Mouse (Mus musculus) heart, adult 2 months (tissue): ENCODE measurements at regions not wholly inside any gene's neighbourhood (a gene's known extent, or its start where the extent isn't known, plus 50 kb on each side); places are given as distances from the start of the nearest gene placed in this dataset.

ENCODE experiments used
- DNase-seq, 2 experiments: peaks; one replicate each; pipeline ENCODE4 v3.0.0; 2021
- H3K27ac ChIP-seq: fragments of 200-600 bp; 2 replicates; pipeline ENCODE4 v1.8.1; 2022
- H3K27me3 ChIP-seq: fragments of 200-500 bp; 2 replicates; pipeline ENCODE4 v1.6.1; 2012; ENCODE audit warnings: mild to moderate bottlenecking, low read length, inconsistent platforms, mixed read lengths; ENCODE audit not compliant: control insufficient read depth, insufficient read depth
- H3K36me3 ChIP-seq: fragments of 200-500 bp; 2 replicates; pipeline ENCODE4 v1.6.1; 2012; ENCODE audit warnings: low read length, inconsistent platforms; ENCODE audit not compliant: control insufficient read depth, insufficient read depth
- H3K4me1 ChIP-seq: fragments of 200-500 bp; 2 replicates; pipeline ENCODE4 v1.6.1; 2011; ENCODE audit warnings: low read length; ENCODE audit not compliant: control insufficient read depth, insufficient read depth
- H3K4me3 ChIP-seq: fragments of 200-600 bp; 2 replicates; pipeline ENCODE4 v1.8.1; 2022
- H3K79me2 ChIP-seq: fragments of 200-500 bp; replicated peaks from 2 replicates; pipeline ENCODE4 v1.6.1; 2012; ENCODE audit warnings: mild to moderate bottlenecking, inconsistent platforms, low read length, moderate library complexity, mixed read lengths; ENCODE audit not compliant: control insufficient read depth, insufficient read depth
- H3K9ac ChIP-seq: fragments of 200-500 bp; 2 replicates; pipeline ENCODE4 v1.6.1; 2012; ENCODE audit warnings: low read depth, mild to moderate bottlenecking, control low read depth, inconsistent platforms, low read length, mixed read lengths
- CTCF ChIP-seq: fragments of 200-600 bp; IDR thresholded peaks from 2 replicates; pipeline ENCODE4 v1.8.1; 2022; ENCODE audit warnings: antibody characterized with exemption, mild to moderate bottlenecking, moderate library complexity
- EP300 ChIP-seq: fragments of 200-500 bp; IDR thresholded peaks from 2 replicates; pipeline ENCODE4 v1.6.1; 2011; ENCODE audit warnings: low read depth, low read length, control low read depth; ENCODE audit not compliant: insufficient read depth
- POLR2A ChIP-seq: fragments of 200-500 bp; IDR thresholded peaks from 2 replicates; pipeline ENCODE4 v1.6.1; 2011; ENCODE audit warnings: mild to moderate bottlenecking, low read depth, low read length, control low read depth; ENCODE audit not compliant: insufficient read depth
- WGBS: fragments of 180-500 bp; shearing (Covaris S2); methylation state at CpG from one replicate; pipeline ENCODE4 v1.1.7; 2018; 5-methylcytosine and 5-hydroxymethylcytosine counted together
- intact Hi-C: fragments of 180-260 bp; cut with DNase I; formaldehyde crosslinking; loops from one replicate; pipeline ENCODE4 v1.15.1; 2025

DNA sequence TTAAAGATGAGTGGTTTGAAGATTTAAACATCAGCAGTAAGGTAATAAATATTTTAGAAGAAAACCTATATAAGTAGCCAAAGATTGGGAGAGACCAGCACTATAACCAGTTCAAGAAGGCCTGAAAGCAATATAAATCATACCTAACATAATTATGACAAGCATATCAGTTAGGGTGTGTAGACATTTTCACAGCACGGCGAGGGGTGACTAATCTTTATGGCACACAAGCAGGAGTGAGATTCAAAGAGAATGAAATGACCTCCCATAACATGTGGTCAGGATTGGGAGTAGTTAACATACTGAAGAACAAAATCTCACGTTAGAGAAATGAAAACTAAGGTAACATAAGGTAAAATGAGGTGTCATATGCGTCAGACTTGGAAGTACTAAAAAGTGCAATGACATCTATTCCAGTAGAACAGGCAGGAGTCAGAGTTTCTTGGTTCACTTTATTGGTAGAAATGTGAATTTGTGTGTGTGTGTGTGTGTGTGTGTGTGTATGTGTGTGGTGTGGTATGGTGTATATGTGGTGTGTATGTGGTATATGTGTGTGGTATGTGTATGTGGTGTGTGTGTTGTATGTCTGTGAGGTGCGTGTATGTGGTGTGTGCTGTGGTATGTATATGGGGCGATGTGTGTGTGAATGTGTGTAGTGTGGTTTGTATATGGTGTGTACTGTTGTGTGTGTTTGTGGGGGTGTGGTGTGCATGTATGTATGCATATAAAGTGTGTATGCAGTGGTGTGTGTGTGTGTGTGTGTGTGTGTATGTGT is 262.0 kb upstream of the Slc30a5 start:
- Histone ChIP-seq H3K4me3 (no peak overlapping the region), H3K79me2 (no peaks in the 10 kb centered on the region), H3K27ac (no peak overlapping the region), H3K36me3 (no peaks in the 10 kb centered on the region), H3K9ac (no peak overlapping the region), H3K27me3 (no peaks in the 10 kb centered on the region), H3K4me1 (no peaks in the 10 kb centered on the region)
- TF ChIP-seq EP300 (no peak), CTCF (no peak), POLR2A (no peak)
- no peak for DNase-seq
- intact Hi-C loops = no loop called here
- WGBS = 81% methylated on average over 6 of the region's 6 CpGs

DNA sequence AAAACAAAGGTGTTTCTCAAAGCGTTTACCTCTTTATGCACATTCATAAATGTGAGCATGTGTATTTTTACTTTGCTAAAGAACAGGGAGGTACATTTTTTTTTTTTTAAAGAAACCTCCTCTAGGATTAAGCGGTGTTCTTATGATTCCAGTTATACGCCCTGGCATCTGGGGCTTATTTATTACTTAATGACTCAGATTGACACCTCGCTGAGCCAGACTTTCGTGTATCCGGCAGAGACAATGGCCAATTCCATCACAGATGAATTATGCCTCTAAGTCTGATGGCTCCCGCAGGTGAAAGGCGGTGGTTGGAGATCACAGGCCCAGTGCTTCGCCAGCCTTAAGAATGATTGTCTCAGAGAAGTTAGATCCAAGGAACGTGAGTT is 259.5 kb upstream of the Slc30a5 start:
- 91% methylated on average over 10 of the region's 10 CpGs for WGBS
- intact Hi-C loops = no loop called here
- TF ChIP-seq EP300 = no peak
- no peak for TF ChIP-seq CTCF
- Histone ChIP-seq H3K36me3 (no peaks in the 10 kb centered on the region), H3K27ac (no peak overlapping the region), H3K79me2 (no peaks in the 10 kb centered on the region), H3K4me1 (no peaks in the 10 kb centered on the region), H3K9ac (no peak overlapping the region), H3K27me3 (no peaks in the 10 kb centered on the region), H3K4me3 (no peak overlapping the region)
- DNase-seq = no peak

DNA sequence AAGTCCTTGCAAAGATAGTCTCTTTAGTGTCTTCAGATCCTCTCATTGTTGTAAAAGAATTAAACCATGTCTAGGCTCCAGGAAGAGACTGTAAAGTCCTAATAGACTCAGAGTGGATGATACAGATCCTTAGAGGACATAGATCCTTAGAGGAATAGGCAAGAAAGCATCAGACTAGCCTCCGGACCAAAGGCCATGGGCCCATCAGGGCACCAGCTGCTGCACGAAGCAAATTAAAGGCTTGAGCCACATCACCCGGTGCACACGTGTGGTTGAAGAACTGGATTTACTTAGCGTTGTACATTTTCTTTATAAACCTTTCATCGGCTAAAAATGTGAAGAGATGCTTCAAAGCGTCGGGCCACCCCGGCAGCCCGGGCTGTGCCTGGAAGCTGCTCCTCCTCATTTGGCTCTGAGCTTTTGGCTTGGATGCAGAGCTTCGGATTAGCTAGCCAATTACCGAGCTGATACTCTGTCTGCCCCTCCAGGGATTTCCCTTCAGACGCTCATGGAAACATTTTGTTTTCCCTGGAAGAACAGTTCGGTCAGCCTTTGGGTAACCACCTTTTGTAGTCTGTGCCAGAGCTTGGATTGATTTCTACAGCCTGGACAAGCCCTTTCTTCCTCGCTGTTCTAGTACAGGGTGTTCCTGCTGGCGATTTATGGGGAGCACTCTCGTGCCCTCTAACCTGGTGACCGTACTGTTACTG is 259.0 kb upstream of the Slc30a5 start:
- Histone ChIP-seq H3K27ac (no peak overlapping the region), H3K9ac (no peak overlapping the region), H3K79me2 (no peaks in the 10 kb centered on the region), H3K27me3 (no peaks in the 10 kb centered on the region), H3K36me3 (no peaks in the 10 kb centered on the region), H3K4me1 (no peaks in the 10 kb centered on the region), H3K4me3 (no peak overlapping the region)
- TF ChIP-seq POLR2A = no peak
- no peak for TF ChIP-seq CTCF
- intact Hi-C loops = no loop called here
- WGBS = 72% methylated on average over 18 of the region's 18 CpGs
- DNase-seq = peak; percentile 52 to 70

DNA sequence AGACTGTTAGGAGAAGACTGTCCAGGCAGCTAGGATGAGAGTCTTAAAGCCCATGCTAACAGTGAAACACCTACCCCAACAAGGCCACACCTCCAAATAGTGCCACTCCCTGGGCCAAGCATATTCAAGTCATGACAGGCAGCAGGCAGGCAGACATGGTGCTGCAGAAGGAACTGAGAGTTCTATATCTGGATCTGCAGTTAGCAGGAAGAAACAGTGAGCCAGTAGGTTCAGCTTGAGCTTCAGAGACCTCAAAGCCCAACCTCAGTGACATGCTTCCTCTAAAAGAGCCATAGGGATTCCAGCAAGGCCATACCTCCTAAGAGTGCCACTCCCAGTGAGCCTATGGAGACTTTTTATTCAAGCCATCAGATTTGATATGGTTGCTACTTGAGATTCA is 252.0 kb upstream of the Slc30a5 start:
- intact Hi-C loops = no loop called here

DNA sequence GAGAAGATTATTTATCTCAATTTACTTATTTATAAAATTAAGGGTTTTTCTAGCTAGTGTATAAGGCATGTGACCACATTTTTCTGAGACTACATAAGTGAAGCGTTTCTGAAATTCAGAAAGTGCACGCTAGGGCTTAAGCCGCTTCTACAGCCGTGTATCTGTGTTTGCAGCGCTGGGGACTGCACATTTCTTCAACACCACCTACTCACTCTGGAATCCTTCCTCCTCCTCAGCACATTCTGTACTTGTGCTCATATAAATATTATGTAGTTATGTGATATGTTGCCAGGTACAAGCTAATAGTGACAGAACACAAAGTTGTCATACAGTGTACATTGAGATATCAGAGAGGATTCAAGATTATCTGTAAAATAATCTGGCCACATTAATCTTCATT is 251.0 kb upstream of the Slc30a5 start:
- Histone ChIP-seq H3K4me3 (no peak overlapping the region), H3K27me3 (no peaks in the 10 kb centered on the region), H3K79me2 (no peaks in the 10 kb centered on the region), H3K36me3 (no peaks in the 10 kb centered on the region), H3K9ac (no peak overlapping the region), H3K4me1 (no peaks in the 10 kb centered on the region), H3K27ac (no peak overlapping the region)
- intact Hi-C loops = no loop called here
- TF ChIP-seq CTCF (no peak), EP300 (no peak), POLR2A (no peak)
- 93% methylated on average over 5 of the region's 5 CpGs for WGBS
- DNase-seq = no peak

More for the DNA sequence above, 252.0 kb upstream of the Slc30a5 start:
- Histone ChIP-seq H3K27me3 (no peaks in the 10 kb centered on the region), H3K36me3 (no peaks in the 10 kb centered on the region), H3K4me1 (no peaks in the 10 kb centered on the region), H3K79me2 (no peaks in the 10 kb centered on the region), H3K27ac (no peak overlapping the region), H3K4me3 (no peak overlapping the region), H3K9ac (no peak overlapping the region)
- TF ChIP-seq POLR2A (no peak), EP300 (no peak), CTCF (no peak)
- DNase-seq = no peak

DNA sequence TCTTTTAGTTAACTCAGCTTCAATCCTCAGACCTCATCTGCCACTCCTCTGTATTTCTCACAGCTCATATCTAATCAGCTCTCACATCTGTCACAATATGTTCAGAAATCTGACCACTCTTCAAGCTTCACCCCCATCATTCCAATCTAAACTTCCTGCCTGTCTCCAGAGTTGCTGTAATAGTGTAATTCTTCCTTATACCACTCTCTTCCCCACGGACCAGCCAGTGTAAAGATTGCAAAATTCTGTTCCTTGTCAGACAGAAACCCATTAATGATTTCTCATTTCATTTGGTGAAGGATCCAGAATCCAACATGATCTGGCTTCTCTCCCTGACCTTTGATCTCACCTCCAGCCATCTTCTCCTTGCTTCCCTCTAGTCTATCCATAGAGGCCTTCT is 250.2 kb upstream of the Slc30a5 start:
- Histone ChIP-seq H3K36me3 (no peaks in the 10 kb centered on the region), H3K27me3 (no peaks in the 10 kb centered on the region), H3K79me2 (no peaks in the 10 kb centered on the region), H3K4me1 (no peaks in the 10 kb centered on the region), H3K27ac (no peak overlapping the region), H3K4me3 (no peak overlapping the region), H3K9ac (no peak overlapping the region)
- DNase-seq = no peak
- TF ChIP-seq POLR2A = no peak
- TF ChIP-seq EP300 = no peak
- TF ChIP-seq CTCF = no peak
- WGBS = 74% methylated on average over 1 of the region's 1 CpGs
- intact Hi-C loops = no loop called here
